In the genomic region with DNA sequence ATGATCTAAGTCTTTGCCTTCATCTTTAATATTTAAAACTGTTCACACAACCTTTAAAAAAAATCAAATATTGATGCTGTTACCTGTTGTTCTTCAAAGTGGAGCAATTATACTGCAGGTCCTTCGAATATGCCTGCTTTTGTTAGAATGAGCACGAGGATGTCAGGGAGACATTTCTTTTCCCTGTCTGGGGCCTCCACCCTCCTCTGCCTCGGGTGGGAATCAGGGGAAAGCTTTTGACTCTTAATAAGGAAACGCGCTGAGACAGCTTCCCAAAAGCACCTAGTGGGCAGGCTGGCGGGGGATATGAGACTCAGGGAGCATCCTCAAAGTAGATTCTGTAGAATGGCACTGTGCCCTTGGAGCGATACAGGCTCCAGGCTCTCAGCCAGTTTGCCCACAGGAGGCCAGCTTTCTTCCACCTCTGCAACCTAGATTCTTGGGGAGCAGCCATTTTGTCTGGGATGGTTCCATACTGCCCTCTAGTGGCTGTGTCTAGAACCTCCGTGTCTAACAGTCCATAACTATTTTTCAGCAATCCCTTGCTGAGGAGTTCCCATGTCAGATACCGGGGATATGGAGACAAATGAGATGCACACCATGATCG, we compare ENCODE assay signal across 8 mouse cellular contexts.
DNase-seq lines count a peak whose midpoint lies in the region; ATAC-seq and TF ChIP-seq lines count a peak whose summit lies in the region.

No protein-coding gene starts in this region.

- WGBS in forebrain, embryonic 10.5 days, result 41% methylated on average over 10 of the region's 10 CpGs
- WGBS in lung, postnatal 0 days, result 37% methylated on average over 10 of the region's 10 CpGs

- peak overlapping the region; percentile 67; the same call in 1 of the 2 replicates for H3K27ac ChIP-seq in forebrain, embryonic 10.5 days
- H3K27ac ChIP-seq in lung, postnatal 0 days (ENCODE audit: low read length), result no peak overlapping the region

- TF ChIP-seq EP300 in lung, postnatal 0 days (IDR thresholded peaks at IDR 0.05), result no peak

- no peak overlapping the region for H3K4me3 ChIP-seq in G1E (ENCODE audit: low read depth, low read length)
- no peak overlapping the region; the same call in 1 of the 2 replicates for H3K4me3 ChIP-seq in forebrain, embryonic 10.5 days
- no peak overlapping the region for H3K4me3 ChIP-seq in lung, postnatal 0 days (ENCODE audit: low read depth, low read length)

- H3K9ac ChIP-seq in lung, postnatal 0 days (replicated peaks; ENCODE audit: low read depth), result no peak overlapping the region

- peak; percentile 22; the same call in 1 of the 2 replicates for ATAC-seq in G1E (ENCODE audit: extremely low read depth, insufficient number of reproducible peaks, low FRiP score, poor library complexity, severe bottlenecking)
- ATAC-seq in lung, postnatal 0 days, result 0 out of 2 replicates have a peak, but pooled peaks have one; percentile 28

- intact Hi-C loops in heart, postnatal 14 days (cut with DNase I), result loop anchor here (2.0 kb wide), 1 partner anchor 327 kb away; no protein-coding TSS in a partner anchor

- no peaks in the 10 kb centered on the region for H3K4me1 ChIP-seq in G1E (ENCODE audit: insufficient read depth, low read depth, low read length)
- peaks cover 3% of the 10 kb centered on the region; the same call in 1 of the 2 replicates for H3K4me1 ChIP-seq in forebrain, embryonic 10.5 days
- no peaks in the 10 kb centered on the region for H3K4me1 ChIP-seq in lung, postnatal 0 days (ENCODE audit: insufficient read depth, low read depth, low read length)

- no peaks in the 10 kb centered on the region for H3K27me3 ChIP-seq in G1E (ENCODE audit: insufficient read depth, low read length)
- H3K27me3 ChIP-seq in forebrain, embryonic 10.5 days (ENCODE audit: poor library complexity, severe bottlenecking), result no peaks in the 10 kb centered on the region
- no peaks in the 10 kb centered on the region for H3K27me3 ChIP-seq in lung, postnatal 0 days (replicated peaks; ENCODE audit: insufficient read depth, low read length)

- H3K4me2 ChIP-seq in lung, postnatal 0 days (replicated peaks; ENCODE audit: low read depth, low read length), result no peak overlapping the region

- no peak for DNase-seq in G1E (ENCODE audit: low spot score)
- peak; percentile 6 for DNase-seq in c-Kit-negative CD71-positive TER-119-positive erythroid progenitor cells, embryonic 14.5 days (ENCODE audit: low read depth, low spot score)
- peak; percentile 65 for DNase-seq in forebrain, embryonic 10.5 days (ENCODE audit: extremely low spot score, low spot score)
- peak; percentile 48 to 74 for DNase-seq in heart, postnatal 14 days
- peak; percentile 81 to 92 for DNase-seq in layer of hippocampus, adult 18-20 months (ENCODE audit: low spot score in 2 of 2)
- DNase-seq in lung, postnatal 0 days (ENCODE audit: low spot score), result peak; percentile 74
- DNase-seq in retina, postnatal 1 day, result peak; percentile 90
- DNase-seq in spleen, adult 12 weeks (ENCODE audit: low spot score), result no peak

- no peaks in the 10 kb centered on the region for H3K36me3 ChIP-seq in G1E (replicated peaks)
- H3K36me3 ChIP-seq in forebrain, embryonic 10.5 days (replicated peaks), result no peaks in the 10 kb centered on the region
- H3K36me3 ChIP-seq in lung, postnatal 0 days (ENCODE audit: insufficient read depth, low read length), result no peaks in the 10 kb centered on the region

- peak; percentile 33; the same call in 1 of the 2 replicates for TF ChIP-seq CTCF in G1E (IDR thresholded peaks at IDR 0.05; ENCODE audit: low read depth, low read length)
- peak; percentile 93 for TF ChIP-seq CTCF in lung, postnatal 0 days (IDR thresholded peaks at IDR 0.05)

- peaks cover 32% of the 10 kb centered on the region for H3K9me3 ChIP-seq in G1E (replicated peaks)
- H3K9me3 ChIP-seq in forebrain, embryonic 10.5 days, result no peaks in the 10 kb centered on the region
- H3K9me3 ChIP-seq in lung, postnatal 0 days (ENCODE audit: low read length), result no peaks in the 10 kb centered on the region

Comparison
In these comparisons a context has a peak if more than half of its experiments do, and no peak if none do; other contexts are left out.
1. DNase-seq: peak in c-Kit-negative CD71-positive TER-119-positive erythroid progenitor cells, embryonic 14.5 days (single experiment), forebrain, embryonic 10.5 days (single experiment), heart, postnatal 14 days (2 of 2), layer of hippocampus, adult 18-20 months (2 of 2), lung, postnatal 0 days (single experiment) and retina, postnatal 1 day (single experiment); none in G1E (single experiment) and spleen, adult 12 weeks (single experiment).